Mouse (Mus musculus): ENCODE measurements around the gene Gm49352. TPM values are rescaled to one million over a fixed set of nuclear protein-coding genes. Genes with fewer than 3 reads are reported as not detected.
"Not testable (repeated sequence)": the region's sequence is repeated elsewhere in the genome, so short reads cannot be mapped to it uniquely, and the experiment has no call there.

Gm49352 gene
- polyA plus RNA-seq (2015; fragmentation: Nextera tagmentation; extraction: Ambion mirVana), result not detected in 2 replicates

DNA sequence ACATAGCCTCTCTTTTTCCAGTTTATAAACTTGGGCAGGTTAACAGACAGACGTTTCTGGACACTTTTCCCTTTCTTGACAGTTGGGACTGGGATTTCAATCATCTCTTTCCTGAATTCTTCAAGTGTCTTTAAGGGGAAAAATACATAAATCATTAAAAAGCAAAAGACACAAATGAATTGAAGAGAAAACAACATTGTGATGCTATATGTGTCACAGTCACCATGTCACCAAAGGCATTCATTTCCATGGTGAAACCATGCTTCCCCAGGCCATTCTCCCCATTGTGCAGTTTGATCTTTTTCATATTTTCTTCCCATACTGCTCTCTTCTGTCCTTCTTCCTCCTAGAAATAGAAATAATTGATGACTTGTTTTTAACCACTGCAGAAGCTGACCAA is at the start of gene Gm49352:
Gene Gm49352 (minus strand): TSS at position 101 of the 400 bp plus-strand sequence.
- not testable (repeated sequence) for H3K4me3 ChIP-seq (replicated peaks); H3K36me3 ChIP-seq; H3K27me3 ChIP-seq (replicated peaks); H3K9ac ChIP-seq; H3K4me1 ChIP-seq (replicated peaks); H3K27ac ChIP-seq; ATAC-seq; H3K9me3 ChIP-seq; H3K4me2 ChIP-seq (replicated peaks)
- 46% methylated on average over 1 of the region's 1 CpGs for WGBS

DNA sequence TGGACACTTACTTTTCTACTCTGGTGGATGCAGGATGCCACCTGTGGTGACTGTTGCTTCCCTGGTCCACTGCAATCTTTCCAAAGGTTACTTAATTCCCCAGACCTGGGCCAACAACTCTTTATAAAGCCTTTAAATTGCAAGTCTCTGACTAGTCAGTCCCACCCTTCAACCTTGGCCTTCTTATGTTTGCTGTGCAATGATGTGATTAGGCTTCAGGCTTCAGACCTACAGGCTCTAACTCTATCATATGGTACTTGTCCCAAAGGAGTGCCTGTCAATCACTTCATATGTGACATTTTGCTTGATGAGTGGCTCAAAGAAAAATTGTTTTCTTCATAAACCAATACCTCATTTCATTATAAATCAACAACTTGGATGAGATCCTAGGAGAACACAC is 2.1 kb upstream of the Gm49352 start, which contains the start of gene Cts3:
Gene Cts3 (minus strand): TSS at position 101 of the 400 bp plus-strand sequence.
- H3K9ac ChIP-seq, result no peak within 1 kb of the TSS
- H3K36me3 ChIP-seq, result no peaks in the 10 kb centered on the region
- no peak within 1 kb of the TSS for H3K4me2 ChIP-seq (replicated peaks)
- no peak within 1 kb of the TSS for H3K4me3 ChIP-seq (replicated peaks)
- no peaks in the 10 kb centered on the region for H3K27me3 ChIP-seq (replicated peaks)
- H3K27ac ChIP-seq, result no peak within 1 kb of the TSS
- no peak for ATAC-seq
- no peaks in the 10 kb centered on the region for H3K4me1 ChIP-seq (replicated peaks)
- no peaks in the 10 kb centered on the region; the same call in 1 of the 2 replicates for H3K9me3 ChIP-seq

DNA sequence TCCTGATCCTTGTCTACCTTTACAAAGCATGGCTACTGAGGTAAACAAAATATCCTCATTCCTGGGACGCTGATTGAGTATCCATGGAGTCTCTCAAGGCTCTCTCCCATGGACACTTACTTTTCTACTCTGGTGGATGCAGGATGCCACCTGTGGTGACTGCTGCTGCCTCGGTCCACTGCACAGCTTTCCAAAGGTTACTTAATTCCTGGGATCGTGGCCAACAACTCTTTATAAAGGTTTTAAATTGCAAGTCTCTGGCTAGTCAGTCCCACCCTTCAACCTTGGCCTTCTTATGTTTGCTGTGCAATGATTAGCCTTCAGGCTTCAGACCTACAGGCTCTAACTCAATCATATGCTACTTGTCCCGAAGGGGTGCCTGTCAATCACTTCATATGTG is 26.3 kb downstream of the Gm49352 start, which contains the start of gene Ctsm:
Gene Ctsm (minus strand): TSS at position 209 of the 400 bp plus-strand sequence.
- Histone ChIP-seq H3K4me2 (replicated peaks) (no peak within 1 kb of the TSS), H3K36me3 (no peaks in the 10 kb centered on the region), H3K9me3 (no peaks in the 10 kb centered on the region), H3K9ac (no peak within 1 kb of the TSS), H3K4me1 (replicated peaks) (no peaks in the 10 kb centered on the region), H3K27ac (no peak within 1 kb of the TSS), H3K27me3 (replicated peaks) (no peaks in the 10 kb centered on the region), H3K4me3 (replicated peaks) (no peak within 1 kb of the TSS)
- ATAC-seq, result no peak
- 68% methylated on average over 4 of the region's 4 CpGs for whole genome bisulfite sequencing

Other genes starting within 250 kb of the Gm49352 start
- gene Cts7, start 210.0 kb downstream of the Gm49352 start, polyA plus RNA-seq (2015; fragmentation: Nextera tagmentation; extraction: Ambion mirVana), result not detected in 2 replicates
- gene Ctsm, start 26.3 kb downstream of the Gm49352 start, polyA plus RNA-seq (2015; fragmentation: Nextera tagmentation; extraction: Ambion mirVana), result not detected in 2 replicates
- gene Cts3, start 2.0 kb upstream of the Gm49352 start, polyA plus RNA-seq (2015; fragmentation: Nextera tagmentation; extraction: Ambion mirVana), result not detected in 2 replicates

Data from intestine, embryonic 15.5 days (tissue).